Mouse (Mus musculus): Measurements from ENCODE around the gene Degs2. TPM values are rescaled to one million over a fixed set of nuclear protein-coding genes. Genes with fewer than 3 reads are reported as not detected.

Gene Degs2
- polyA plus RNA-seq (2015; fragmentation: Nextera tagmentation; extraction: Ambion mirVana): 0.84 and 0.96 TPM in 2 replicates

DNA sequence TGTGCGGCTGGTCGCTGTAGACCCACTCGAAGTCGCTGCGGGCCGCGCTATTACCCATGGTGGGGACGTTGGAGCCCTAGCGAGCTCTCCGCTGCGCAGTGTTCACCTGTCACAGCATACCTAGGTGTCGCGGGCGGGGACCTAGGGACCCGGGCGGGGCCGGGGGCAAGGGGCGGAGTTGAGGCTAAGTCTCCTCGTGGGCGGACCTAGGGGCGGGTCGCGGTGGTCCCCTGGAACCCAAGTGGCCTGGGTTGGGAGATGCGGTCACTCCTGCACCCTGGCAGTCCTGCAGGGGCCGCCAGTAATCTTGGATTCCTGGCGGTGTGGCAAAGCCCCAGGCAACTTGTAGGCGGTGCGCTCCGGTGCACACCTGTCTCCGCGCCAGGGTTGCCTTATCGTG lies at the start of gene Degs2:
TSS of gene Degs2 (minus strand) at position 131 of the 400 bp plus-strand sequence.

Small RNA genes lying within 50 kb of the gene (microRNA-seq; reads per million reads assigned to microRNA genes)
- gene Gm23872 (ENCODE audit: borderline replicate concordance, insufficient number of aligned reads): not detected
- gene Mir342 (ENCODE audit: borderline replicate concordance, insufficient number of aligned reads): 2,754 reads per million, percentile 87 among the genes with 10 or more reads in this experiment

Other genes starting within 250 kb of the Degs2 start
- gene Evl, start 147.6 kb downstream of the Degs2 start, polyA plus RNA-seq (2015; fragmentation: Nextera tagmentation; extraction: Ambion mirVana): 36.7 and 52.1 TPM in 2 replicates
- gene Yy1, start 90.7 kb upstream of the Degs2 start, polyA plus RNA-seq (2015; fragmentation: Nextera tagmentation; extraction: Ambion mirVana): 13.7 and 14.2 TPM in 2 replicates
- gene Slc25a29, start 133.6 kb upstream of the Degs2 start, polyA plus RNA-seq (2015; fragmentation: Nextera tagmentation; extraction: Ambion mirVana): 3.5 and 7.9 TPM in 2 replicates
- gene Slc25a47, start 133.7 kb upstream of the Degs2 start, polyA plus RNA-seq (2015; fragmentation: Nextera tagmentation; extraction: Ambion mirVana): 26.7 and 35.3 TPM in 2 replicates
- 3.5 and 3.6 TPM in 2 replicates for gene Wdr25, start 191.3 kb upstream of the Degs2 start, polyA plus RNA-seq (2015; fragmentation: Nextera tagmentation; extraction: Ambion mirVana)
- 34.9 and 47.5 TPM in 2 replicates for gene Wars, start 191.9 kb upstream of the Degs2 start, polyA plus RNA-seq (2015; fragmentation: Nextera tagmentation; extraction: Ambion mirVana)

All from adrenal gland, postnatal 0 days (tissue).